Mouse (Mus musculus): Measurements from ENCODE around the gene Rce1. TPM values are rescaled to one million over a fixed set of nuclear protein-coding genes. Genes with fewer than 3 reads are reported as not detected.
A peak's percentile ranks its signal among the peaks of the same experiment; 100 is the strongest.

Gene Rce1
- 53.8 and 56.5 TPM in 2 replicates for polyA plus RNA-seq (2015; fragmentation: Nextera tagmentation; extraction: Ambion mirVana)

DNA sequence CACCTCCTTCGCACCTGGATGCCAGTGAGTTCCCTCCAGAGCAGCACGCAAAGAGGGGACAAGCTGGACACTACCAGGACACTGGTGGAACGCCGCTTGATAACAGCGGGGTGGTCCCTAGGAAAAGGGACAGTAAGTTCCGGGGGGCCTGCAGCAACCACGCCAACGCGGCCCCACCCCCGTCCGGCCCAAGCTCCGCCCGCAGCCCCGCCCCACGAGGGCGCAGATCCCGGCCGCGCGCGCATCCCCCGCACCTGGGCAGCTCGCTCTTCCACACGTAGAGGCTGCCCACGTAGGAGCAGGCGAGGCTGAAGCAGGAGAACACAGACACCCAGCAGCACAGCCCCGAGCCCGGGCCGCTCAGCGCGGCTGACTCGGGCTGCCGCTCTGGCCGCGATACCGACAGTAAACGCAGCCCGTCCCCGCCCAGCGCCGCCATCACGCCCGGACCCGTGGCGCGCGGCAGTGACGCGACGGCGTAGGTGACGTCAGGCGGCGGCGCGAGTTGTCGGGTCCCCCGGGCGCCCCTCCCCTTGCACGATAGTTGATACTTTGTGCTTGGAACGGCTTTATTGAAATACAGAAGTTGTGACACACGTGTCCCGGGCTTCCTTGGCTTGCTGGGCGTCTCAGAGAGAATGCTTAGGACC lies at the start of gene Rce1:
Gene Rce1 (minus strand): TSS at position 463 of the 650 bp plus-strand sequence.
- Histone ChIP-seq H3K27me3 (no peaks in the 10 kb centered on the region), H3K4me2 (replicated peaks) (peak within 1 kb of the TSS; percentile 95), H3K36me3 (peaks cover 20% of the 10 kb centered on the region; the same call in 1 of the 2 replicates), H3K9me3 (no peaks in the 10 kb centered on the region), H3K4me1 (peaks cover 43% of the 10 kb centered on the region), H3K27ac (replicated peaks) (peak within 1 kb of the TSS; percentile 94), H3K9ac (replicated peaks) (peak within 1 kb of the TSS; percentile 84), H3K4me3 (peak within 1 kb of the TSS; percentile 91)
- under 1% methylated on average over 64 of the region's 64 CpGs for WGBS
- peak; percentile 90 for ATAC-seq (replicated peaks)

DNA sequence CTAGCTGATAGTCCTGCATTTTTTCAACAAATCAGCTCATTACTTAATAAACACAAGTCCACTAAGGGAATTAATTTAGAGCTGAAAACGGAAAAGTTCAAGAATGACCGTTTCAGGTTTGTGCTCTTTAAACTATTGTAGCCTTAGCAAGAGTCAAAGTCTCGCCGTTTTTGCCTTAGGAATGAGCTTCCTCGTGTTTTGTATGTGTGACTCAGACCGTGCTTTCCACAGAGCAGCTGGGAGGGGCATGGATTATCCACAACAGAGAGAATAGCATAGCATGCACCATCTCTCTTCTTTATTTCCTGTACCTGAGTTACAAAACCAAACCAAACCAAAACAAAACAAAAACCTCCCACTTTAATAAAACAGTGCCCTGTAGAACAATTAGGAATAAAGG lies 47.0 kb upstream of the Rce1 start:
- Histone ChIP-seq H3K27me3 (no peaks in the 10 kb centered on the region), H3K27ac (replicated peaks) (no peak overlapping the region), H3K4me3 (no peak overlapping the region), H3K9ac (replicated peaks) (no peak overlapping the region), H3K9me3 (no peaks in the 10 kb centered on the region), H3K4me1 (no peaks in the 10 kb centered on the region), H3K4me2 (replicated peaks) (no peak overlapping the region), H3K36me3 (no peaks in the 10 kb centered on the region)
- 44% methylated on average over 6 of the region's 6 CpGs for WGBS
- no peak for ATAC-seq (replicated peaks)

DNA sequence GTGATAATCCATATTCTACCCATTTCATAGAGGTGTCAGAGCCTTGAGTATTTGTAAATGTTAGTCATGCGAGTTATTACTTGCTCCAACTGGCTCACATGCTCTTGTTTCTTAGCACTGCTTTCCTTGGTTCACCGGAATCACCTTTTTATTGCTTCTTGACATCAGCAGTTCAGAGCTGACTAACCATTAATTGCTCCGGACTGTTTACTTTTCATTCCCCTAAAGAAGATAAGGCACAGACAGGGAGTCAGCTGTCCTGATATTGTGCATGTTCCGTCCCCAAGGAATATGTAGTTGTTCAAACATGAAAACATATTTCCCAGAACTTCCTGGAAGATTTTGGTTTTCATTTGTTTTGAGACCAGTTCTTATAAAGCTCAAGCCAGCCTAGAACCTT lies 45.3 kb upstream of the Rce1 start:
- Histone ChIP-seq H3K9ac (replicated peaks) (no peak overlapping the region), H3K4me2 (replicated peaks) (no peak overlapping the region), H3K4me1 (no peaks in the 10 kb centered on the region), H3K27me3 (no peaks in the 10 kb centered on the region), H3K27ac (replicated peaks) (no peak overlapping the region), H3K36me3 (no peaks in the 10 kb centered on the region), H3K9me3 (no peaks in the 10 kb centered on the region), H3K4me3 (no peak overlapping the region)
- 91% methylated on average over 4 of the region's 4 CpGs for WGBS
- no peak for ATAC-seq (replicated peaks)

DNA sequence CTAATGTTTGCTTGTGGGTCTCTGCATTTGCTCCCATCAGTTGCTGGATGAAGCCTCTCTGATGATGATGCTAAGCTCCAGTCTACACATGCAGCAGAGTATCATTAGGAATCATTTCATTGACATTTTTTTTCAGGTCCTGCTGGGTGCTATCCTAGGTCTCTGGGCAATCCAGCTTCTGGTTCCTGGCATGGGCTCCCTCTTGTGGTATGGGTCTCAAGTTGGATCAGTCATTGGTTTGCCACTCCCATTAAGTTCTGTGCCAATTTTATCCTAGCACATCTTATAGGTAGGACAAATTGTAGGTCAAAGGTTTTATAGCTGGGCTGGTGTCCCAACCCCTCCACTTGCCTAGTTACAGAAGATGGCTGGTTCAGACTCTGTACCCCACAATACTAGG lies 41.4 kb upstream of the Rce1 start:
- H3K27ac ChIP-seq (replicated peaks), result no peak overlapping the region
- no peaks in the 10 kb centered on the region for H3K9me3 ChIP-seq
- no peak overlapping the region for H3K4me3 ChIP-seq
- H3K4me2 ChIP-seq (replicated peaks), result no peak overlapping the region
- H3K27me3 ChIP-seq, result no peaks in the 10 kb centered on the region
- no peaks in the 10 kb centered on the region for H3K4me1 ChIP-seq
- no peak overlapping the region for H3K9ac ChIP-seq (replicated peaks)
- no peak for ATAC-seq (replicated peaks)
- H3K36me3 ChIP-seq, result no peaks in the 10 kb centered on the region

DNA sequence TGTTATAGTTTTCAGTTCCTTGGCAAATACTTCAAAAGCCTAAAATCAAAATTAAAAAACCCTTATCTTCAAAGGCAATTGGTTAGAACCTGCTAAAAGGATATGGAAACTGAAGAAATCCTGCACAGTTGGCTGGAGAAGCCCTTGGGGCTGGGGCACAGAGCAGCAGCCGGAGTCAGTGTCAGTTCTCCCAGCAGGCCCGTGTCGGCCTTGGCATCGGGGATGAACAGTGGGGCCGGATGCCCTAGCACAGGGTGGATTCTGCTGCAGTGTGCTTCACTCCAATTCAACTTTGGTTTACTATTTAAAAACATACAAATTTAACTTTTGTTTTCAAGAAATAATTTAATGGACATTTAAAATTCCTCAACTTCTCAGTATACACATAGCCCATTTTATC lies 32.7 kb upstream of the Rce1 start:
- ATAC-seq (replicated peaks), result no peak
- H3K27me3 ChIP-seq, result no peaks in the 10 kb centered on the region
- no peaks in the 10 kb centered on the region for H3K4me1 ChIP-seq
- H3K4me2 ChIP-seq (replicated peaks), result no peak overlapping the region
- H3K36me3 ChIP-seq, result no peaks in the 10 kb centered on the region
- H3K27ac ChIP-seq (replicated peaks), result no peak overlapping the region
- no peaks in the 10 kb centered on the region for H3K9me3 ChIP-seq
- WGBS, result 91% methylated on average over 5 of the region's 5 CpGs
- no peak overlapping the region for H3K9ac ChIP-seq (replicated peaks)
- H3K4me3 ChIP-seq, result no peak overlapping the region

DNA sequence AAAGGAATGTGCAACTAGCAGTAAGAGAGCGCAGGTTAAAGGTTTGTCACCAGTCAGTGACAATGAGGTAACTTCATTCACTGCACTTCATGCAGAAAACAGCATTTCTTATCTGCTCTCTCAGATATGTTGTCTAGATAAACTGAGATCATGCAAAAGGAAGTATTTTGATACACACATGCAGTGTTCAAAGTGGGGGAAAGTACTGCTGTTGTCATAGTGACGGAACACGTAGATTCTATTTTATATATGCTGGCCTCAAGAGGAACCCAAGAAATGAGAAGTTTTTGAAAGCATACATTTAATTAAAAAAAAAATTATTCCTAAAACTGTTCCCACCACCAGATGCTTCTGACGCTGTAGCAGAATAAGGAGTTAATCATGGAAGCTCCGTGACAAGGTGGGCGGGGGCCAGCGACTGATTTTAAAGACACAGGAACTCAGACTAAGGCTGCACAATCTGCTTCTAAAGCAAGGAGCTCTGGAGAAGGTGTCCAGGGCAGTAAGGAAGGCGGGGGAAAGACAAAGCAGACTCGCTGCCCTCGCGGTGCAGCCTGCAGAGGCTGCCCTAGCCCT lies 21.6 kb upstream of the Rce1 start:
- no peaks in the 10 kb centered on the region for H3K9me3 ChIP-seq
- no peaks in the 10 kb centered on the region for H3K4me1 ChIP-seq
- H3K27ac ChIP-seq (replicated peaks), result no peak overlapping the region
- H3K4me2 ChIP-seq (replicated peaks), result no peak overlapping the region
- H3K36me3 ChIP-seq, result no peaks in the 10 kb centered on the region
- H3K4me3 ChIP-seq, result no peak overlapping the region
- ATAC-seq (replicated peaks), result no peak
- 65% methylated on average over 11 of the region's 11 CpGs for WGBS
- H3K9ac ChIP-seq (replicated peaks), result no peak overlapping the region
- no peaks in the 10 kb centered on the region for H3K27me3 ChIP-seq

DNA sequence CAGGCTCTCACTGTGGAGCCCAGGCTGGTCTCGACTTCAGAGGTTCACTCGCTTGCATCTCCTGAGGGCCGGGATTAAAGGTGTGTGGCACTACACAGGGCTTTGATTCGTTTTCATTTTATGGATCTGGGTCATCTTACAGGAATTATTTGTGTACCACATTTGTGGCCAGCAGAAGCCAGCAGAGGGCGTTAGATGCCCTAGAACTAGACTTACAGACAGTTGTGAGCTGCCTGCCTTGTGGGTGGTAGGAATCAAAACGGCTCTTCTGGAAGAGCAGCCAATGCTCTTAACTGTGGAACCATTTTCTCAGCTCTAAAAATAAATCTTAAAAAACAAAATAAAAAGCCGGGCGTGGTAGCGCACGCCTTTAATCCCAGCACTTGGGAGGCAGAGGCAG lies 18.8 kb upstream of the Rce1 start:
- no peak for ATAC-seq (replicated peaks)
- Histone ChIP-seq H3K9me3 (no peaks in the 10 kb centered on the region), H3K4me1 (no peaks in the 10 kb centered on the region), H3K36me3 (no peaks in the 10 kb centered on the region), H3K4me2 (replicated peaks) (no peak overlapping the region), H3K9ac (replicated peaks) (no peak overlapping the region), H3K27ac (replicated peaks) (no peak overlapping the region), H3K4me3 (no peak overlapping the region), H3K27me3 (no peaks in the 10 kb centered on the region)
- 40% methylated on average over 10 of the region's 10 CpGs for WGBS

DNA sequence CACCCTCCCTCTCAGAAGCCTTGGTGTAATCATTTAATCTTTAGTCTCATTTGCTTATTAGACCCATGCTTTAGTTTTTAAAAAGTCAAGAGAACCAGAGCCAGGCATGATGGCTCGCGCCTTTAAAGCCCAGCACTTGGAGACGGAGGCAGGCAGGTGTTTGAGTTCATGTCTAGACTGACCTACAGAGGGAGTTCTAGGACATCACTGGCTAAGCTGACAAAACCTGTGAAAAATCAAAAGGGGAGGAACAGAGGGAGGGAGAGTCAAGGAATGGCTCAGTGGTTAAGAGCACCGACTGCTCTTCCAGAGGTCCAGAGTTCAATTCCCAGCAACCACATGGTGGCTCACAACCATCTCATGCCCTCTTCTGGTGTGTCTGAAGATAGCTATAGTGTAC lies 10.5 kb upstream of the Rce1 start:
- Histone ChIP-seq H3K4me2 (replicated peaks) (no peak overlapping the region), H3K4me1 (no peaks in the 10 kb centered on the region), H3K27ac (replicated peaks) (no peak overlapping the region), H3K4me3 (no peak overlapping the region), H3K9ac (replicated peaks) (no peak overlapping the region), H3K9me3 (no peaks in the 10 kb centered on the region), H3K36me3 (no peaks in the 10 kb centered on the region), H3K27me3 (0 out of 2 replicates have a peak, but pooled peaks cover 4% of the 10 kb centered on the region)
- no peak for ATAC-seq (replicated peaks)
- 76% methylated on average over 4 of the region's 4 CpGs for WGBS

DNA sequence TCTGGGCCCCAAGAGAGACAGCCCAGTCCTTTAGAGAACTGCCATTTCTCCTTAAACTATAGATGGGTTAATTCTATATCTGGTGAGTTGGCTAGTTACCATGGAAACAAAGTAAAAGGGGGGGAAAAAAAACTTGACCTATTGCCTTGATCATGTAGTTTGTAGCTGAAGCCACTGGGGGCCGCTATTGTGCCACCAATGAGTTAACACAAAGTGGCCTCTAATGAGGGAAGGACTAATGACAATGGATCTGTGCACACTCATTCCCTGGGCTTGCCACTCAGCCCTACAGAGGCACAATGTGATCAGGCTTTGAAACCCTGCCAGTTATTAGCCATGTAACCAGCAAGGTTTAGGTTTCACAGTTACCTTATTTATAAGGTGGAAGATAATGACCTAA lies 3.4 kb upstream of the Rce1 start:
- Histone ChIP-seq H3K9me3 (no peaks in the 10 kb centered on the region), H3K27ac (replicated peaks) (peak overlapping the region; percentile 57), H3K4me2 (replicated peaks) (no peak overlapping the region), H3K9ac (replicated peaks) (0 out of 2 replicates have a peak overlapping the region, but pooled peaks have one; percentile 1), H3K4me3 (no peak overlapping the region), H3K27me3 (no peaks in the 10 kb centered on the region), H3K4me1 (peaks cover 40% of the 10 kb centered on the region), H3K36me3 (no peaks in the 10 kb centered on the region)
- 0% methylated on average over 1 of the region's 1 CpGs for WGBS
- peak; percentile 56; the same call in 1 of the 2 replicates for ATAC-seq (replicated peaks)

DNA sequence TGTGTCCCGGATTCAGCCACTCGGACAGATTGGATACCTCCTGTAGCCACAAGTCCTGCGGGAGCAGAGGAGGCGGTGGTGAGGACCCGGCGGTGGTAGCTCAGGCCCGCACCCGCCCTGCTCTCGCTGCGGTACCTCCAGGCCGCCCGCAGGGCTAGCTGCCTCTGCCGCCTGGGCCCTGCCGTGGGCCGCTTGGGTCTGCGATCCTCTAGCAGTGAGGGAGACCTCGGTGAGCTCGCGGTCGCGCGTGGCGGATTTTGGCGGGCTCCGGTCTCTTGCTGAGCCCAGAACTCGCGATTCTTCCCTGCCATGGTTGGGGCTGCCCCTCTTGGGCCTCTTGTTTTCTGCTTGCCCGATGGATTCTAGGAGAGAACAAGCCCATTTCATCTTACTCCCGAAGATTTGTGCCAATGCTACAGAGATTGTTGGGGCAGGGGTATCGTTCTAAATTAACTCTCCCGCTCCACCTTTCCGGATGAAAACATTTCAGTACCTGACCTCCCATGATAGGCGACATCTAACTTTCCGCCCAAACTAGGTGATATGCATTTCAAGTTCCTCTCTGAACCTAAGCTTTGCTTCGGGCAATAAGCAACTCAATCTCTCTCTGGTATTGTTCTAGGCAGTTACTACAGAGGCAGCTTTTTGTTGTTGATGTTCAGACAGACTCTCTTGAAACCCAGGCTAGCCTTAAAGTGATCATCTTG lies 541 bp upstream of the Rce1 start:
- peak overlapping the region; percentile 91 for H3K4me3 ChIP-seq
- peaks cover 43% of the 10 kb centered on the region for H3K4me1 ChIP-seq
- peak overlapping the region; percentile 84 for H3K9ac ChIP-seq (replicated peaks)
- WGBS, result 3% methylated on average over 35 of the region's 35 CpGs
- H3K27ac ChIP-seq (replicated peaks), result peak overlapping the region; percentile 94
- no peaks in the 10 kb centered on the region for H3K9me3 ChIP-seq
- peak overlapping the region; percentile 95 for H3K4me2 ChIP-seq (replicated peaks)
- no peaks in the 10 kb centered on the region for H3K27me3 ChIP-seq
- H3K36me3 ChIP-seq, result peaks cover 20% of the 10 kb centered on the region; the same call in 1 of the 2 replicates
- peak; percentile 69 for ATAC-seq (replicated peaks)

DNA sequence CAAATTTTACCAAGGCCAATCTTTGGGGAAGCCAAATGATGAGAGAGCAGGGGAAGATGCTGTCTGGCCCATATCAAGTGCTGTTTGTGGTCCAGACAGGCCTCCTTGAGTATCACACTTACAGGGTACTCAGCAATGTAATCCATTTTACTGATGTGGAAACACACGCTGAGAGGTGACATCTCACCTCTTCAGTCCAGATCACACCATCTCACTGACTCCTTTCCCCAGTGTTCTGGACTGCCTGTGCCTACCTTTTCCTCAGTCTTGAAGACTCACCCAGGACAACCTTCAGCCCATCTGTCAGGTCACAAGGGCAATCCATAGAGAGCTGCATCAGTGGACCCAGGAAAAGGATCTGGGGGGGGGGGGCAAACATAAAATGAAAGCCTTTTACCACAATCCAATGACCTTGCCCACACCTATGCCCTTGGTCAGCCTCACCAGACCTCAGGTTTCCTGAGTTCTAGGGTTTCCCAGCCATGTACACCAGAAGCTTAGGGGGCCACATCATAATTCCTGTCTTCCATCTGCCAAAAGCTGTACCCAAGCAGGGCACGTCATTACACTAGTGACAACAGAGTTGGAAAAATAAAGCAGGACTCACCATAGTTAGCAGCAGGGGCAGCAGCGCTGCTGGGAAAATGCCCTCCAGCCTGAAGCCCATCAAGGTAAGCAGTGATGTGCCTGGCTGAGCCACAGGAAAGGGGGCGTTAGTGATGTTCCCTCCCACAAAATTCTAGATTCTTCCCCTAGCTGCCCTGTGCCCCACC lies 849 bp downstream of the Rce1 start:
- ATAC-seq (replicated peaks), result no peak; the same call in 1 of the 2 replicates
- H3K4me1 ChIP-seq, result peaks cover 43% of the 10 kb centered on the region
- peak overlapping the region; percentile 91 for H3K4me3 ChIP-seq
- WGBS, result 28% methylated on average over 4 of the region's 4 CpGs
- no peaks in the 10 kb centered on the region for H3K9me3 ChIP-seq
- no peaks in the 10 kb centered on the region for H3K27me3 ChIP-seq
- peak overlapping the region; percentile 94 for H3K27ac ChIP-seq (replicated peaks)
- peak overlapping the region; percentile 84 for H3K9ac ChIP-seq (replicated peaks)
- peaks cover 20% of the 10 kb centered on the region; the same call in 1 of the 2 replicates for H3K36me3 ChIP-seq
- peak overlapping the region; percentile 79 for H3K4me2 ChIP-seq (replicated peaks)

DNA sequence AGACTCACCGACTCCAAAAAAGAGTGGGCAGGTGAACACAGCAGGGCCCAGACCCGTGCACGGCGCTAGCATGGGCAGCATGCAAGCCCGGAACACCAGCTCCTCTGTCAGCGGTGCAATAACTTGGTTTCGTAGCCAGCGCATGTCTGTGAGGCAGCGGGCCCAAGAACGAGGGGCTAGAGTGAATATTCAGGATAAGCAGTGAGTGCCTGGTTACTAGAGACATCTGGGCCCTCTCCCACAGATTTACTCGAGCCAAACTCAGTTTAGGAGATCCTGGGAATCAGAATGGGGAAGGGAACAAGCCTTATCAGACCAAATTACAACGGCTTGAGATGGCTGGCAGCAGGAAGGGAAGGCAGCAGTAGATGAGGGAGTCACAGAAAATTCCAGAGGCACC lies 1.4 kb downstream of the Rce1 start:
- no peak overlapping the region for H3K9ac ChIP-seq (replicated peaks)
- no peaks in the 10 kb centered on the region for H3K27me3 ChIP-seq
- 93% methylated on average over 12 of the region's 12 CpGs for WGBS
- peaks cover 20% of the 10 kb centered on the region; the same call in 1 of the 2 replicates for H3K36me3 ChIP-seq
- H3K4me3 ChIP-seq, result 0 out of 2 replicates have a peak overlapping the region, but pooled peaks have one; percentile 91
- no peak for ATAC-seq (replicated peaks)
- H3K9me3 ChIP-seq, result no peaks in the 10 kb centered on the region
- H3K27ac ChIP-seq (replicated peaks), result no peak overlapping the region
- H3K4me2 ChIP-seq (replicated peaks), result no peak overlapping the region
- H3K4me1 ChIP-seq, result peaks cover 40% of the 10 kb centered on the region

Data from forebrain, embryonic 15.5 days (tissue).